Mouse (Mus musculus) retina, postnatal 7 days (tissue): ENCODE data around the gene Kdm1b.
A peak's percentile ranks its signal among the peaks of the same experiment; 100 is the strongest.

ENCODE experiments used
- DNase-seq: peaks from one replicate; pipeline ENCODE4 v3.0.0-alpha.2; 2012; ENCODE audit warnings: low read depth, low spot score

Kdm1b gene

DNA sequence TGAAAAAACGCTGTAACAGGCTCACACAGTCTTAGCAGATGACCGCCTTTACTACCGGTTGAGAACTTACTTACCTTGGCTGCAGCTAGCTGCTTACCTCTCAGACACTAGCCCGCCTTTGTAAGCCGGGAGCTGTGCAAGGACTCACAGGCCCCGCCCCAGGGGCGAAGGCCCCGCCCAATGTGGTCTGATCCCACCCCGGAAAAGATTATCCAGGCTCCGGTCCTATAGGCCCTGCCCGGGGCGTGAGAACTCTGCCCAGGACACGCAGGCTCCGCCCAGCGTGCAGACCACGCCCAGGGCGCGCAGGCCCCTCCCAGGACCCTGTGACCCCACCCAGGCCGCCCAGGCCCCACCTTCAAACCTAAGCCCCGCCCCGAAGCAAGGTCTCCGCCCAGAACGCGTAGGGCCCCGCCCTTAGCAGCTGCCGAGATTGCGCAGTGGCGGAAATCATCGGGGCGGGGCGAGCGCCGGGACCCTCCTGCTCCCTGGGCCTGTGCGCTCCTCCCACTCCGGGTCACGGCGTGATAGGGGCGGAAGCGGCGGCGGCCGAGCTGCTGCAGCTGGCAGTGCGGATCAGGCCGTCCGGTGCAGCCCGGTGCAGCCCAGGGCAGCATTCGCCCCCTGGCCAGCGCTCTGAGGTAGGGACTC, at the start of gene Kdm1b:
Gene Kdm1b, plus strand, starts transcription at position 470 of the 651 bp plus-strand sequence.
- DNase-seq = peak; percentile 98

DNA sequence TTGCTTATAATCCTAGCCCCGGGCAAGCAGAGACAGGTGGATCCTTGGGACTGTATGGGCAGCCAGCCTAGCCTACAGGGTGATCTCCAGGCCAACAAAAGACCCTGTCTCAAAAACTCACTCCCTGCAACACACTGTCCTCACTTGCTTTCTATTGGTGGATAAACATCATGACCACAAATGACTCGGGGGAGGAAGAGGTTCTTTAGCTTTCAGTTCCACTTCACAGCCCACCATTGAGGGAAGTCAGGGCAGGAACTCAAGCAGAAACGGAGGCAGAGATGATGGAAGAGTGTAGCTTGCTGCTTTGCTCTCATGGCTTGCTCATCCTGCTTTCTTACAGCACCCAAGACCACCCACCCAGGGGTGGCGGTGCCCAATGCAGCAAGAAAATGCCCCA, 45.9 kb upstream of the Kdm1b start:
- DNase-seq = no peak

DNA sequence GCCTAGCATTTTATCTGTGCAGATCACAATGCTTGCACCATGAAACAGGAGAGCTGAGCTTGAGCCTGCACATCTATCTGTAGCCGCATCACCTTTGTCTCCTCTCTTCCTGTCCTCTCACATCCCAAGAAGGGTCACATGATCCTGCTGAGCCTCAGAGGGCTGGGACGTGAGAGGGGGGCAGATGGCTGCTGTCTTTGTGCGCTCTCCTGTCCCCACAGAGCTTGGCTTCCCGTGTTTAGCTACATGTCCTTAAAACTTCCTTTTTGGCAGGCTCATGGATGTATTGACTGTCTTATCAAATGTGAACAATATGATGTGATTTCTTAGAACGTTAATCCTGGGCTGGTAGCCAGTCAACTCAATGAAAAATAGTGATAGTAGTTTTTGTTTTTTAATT, 43.8 kb upstream of the Kdm1b start:
- no peak for DNase-seq

DNA sequence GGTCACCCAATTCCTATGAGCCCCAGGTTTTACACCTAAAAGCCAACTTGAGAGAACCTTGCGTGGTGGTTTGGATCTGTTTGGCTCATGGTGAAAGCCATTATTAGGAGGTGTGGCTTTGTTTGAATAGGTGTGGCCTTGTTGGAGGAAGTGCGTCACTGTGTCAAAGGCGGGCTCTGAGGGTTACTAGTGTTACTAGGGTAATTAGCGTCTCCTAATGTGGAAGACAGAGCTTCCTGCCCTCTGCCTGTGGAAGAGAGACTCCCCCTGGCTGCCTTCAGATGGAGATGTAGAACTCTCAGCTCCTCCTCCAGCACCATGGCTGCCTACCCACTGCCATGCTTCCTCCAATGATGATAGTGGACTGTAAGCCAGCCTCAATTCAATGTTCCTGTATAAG, 41.7 kb upstream of the Kdm1b start:
- no peak for DNase-seq

DNA sequence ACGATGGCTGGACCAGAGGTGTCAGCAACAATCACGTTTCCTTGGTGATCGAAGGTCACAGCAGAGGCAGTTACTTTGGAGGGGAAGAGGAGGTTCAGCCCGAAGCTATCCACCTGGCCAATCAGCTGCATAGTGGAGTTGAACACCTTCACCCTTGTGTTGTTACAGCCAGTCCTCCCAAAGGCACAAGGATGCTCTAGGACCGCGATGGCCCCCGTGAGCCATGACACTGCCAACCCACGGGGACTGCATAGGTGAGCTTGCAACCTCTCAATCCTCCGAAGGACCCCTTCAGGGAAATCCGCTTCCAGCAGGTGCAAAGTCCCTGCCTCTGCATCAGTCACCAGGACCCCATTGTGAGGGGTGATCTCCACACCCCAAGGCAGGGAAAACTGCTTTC, 29.6 kb upstream of the Kdm1b start:
- no peak for DNase-seq

DNA sequence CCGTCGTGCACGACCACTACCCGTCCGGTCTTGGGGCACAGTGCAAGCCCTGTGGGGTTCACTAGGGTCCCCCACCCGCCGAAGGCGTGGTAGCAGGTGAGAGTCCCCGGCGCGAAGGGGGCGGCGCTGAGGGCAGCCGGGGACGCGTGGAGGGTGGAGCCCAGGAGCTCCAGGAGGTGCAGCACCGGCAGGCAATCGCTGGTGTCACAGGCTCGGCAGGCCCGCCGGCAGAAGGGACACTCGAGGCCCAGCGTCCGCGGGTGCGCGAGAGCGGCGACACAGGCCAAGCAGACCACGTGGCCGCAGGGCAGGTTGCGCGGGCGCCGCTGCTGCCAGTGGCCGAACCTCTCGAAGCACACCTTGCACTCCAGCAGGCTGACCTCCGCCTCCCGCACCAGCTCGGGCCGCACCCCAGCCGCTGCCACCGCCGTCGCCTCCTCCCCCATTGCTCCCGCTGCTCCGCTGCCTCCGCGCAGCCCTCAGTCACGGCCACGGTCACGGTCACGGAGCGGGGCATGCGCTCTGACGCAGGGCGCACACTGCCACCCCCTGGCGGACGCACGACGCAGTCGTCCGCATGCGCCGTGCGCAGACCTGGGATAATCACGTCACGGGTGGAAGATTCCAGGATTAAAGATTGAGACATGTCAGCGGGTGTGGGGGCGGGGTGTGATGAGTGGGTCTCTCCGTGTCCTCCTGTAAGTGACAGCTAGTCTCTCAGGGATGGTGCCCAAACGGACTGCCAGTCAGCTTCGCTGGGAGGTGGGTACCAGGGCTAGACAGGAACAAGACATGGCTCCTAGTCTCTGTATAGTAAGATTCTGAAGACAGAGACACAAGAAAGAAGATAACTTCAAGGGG, 28.7 kb upstream of the Kdm1b start, which contains the start of gene Nhlrc1:
Gene Nhlrc1, minus strand, starts transcription at position 517 of the 861 bp plus-strand sequence.
- peak; percentile 82 for DNase-seq

DNA sequence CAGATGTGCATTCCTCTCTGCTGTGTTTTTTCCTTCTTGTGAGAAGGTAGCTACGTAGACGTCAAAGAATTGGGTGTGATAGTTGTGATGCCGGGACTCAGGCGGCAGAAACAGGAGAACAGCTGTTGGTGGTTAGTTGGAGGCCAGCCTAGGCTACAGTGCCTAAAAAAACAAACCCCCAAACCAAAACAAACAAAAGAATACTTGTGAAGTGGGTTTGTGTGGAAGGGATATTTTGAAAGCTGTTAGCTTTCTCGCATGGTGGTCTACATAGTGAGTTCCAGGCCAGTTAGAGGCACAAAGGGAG, 28.2 kb upstream of the Kdm1b start:
- DNase-seq = no peak

DNA sequence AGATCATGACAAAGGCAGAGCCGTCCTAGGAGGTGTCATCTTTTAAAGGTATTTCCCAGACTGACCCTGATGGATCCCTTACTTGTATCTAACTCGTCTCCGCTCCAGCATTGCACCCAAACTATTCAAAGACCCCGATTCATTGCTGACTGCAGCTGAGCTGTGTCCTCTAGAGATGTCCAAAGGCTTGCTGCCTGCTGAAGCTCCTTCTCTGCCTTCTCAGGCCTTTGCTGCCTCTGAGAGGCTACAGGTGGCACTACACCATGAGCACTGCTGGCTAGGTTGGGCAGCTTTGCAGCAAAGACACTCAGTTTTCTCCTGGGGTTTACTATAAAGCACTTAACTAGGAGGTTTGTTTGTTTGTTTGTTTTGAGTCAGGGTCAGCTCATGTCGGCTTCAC, 26.0 kb upstream of the Kdm1b start:
- peak; percentile 56 for DNase-seq

DNA sequence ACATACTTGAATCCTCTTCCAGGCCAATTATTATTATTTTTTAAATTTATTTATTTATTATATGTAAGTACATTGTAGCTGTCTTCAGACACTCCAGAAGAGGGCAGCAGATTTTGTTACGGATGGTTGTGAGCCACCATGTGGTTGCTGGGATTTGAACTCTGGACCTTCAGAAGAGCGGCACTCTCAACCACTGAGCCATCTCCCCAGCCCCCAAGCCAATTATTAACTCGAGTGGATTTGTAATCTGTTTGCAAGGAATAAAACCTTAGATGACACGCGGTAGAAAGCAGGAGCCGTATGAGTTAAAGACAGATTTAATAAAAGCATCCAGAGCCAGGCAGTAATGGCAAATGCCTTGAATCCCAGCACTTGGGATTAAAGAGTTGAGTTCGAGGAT, 23.5 kb upstream of the Kdm1b start:
- no peak for DNase-seq

DNA sequence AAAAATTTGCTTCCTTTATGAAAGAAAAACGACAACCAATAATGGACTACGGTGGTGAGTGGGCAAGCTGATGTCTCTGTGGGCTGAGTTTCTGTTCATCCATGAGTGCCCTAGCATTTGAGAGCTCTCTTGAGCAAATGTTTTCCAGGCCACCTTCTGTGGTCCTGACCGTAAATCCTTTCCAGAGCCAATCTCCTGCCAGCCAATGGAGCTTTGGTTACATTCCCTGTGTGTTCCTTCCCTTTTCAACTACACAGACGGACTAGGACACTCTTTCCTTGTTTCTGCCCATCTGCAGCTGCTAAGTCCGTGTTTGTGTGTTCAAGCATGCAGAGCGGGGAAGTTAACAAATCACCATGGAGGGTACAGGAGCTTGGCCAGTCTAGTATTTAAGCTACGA, 22.5 kb upstream of the Kdm1b start:
- DNase-seq = no peak

DNA sequence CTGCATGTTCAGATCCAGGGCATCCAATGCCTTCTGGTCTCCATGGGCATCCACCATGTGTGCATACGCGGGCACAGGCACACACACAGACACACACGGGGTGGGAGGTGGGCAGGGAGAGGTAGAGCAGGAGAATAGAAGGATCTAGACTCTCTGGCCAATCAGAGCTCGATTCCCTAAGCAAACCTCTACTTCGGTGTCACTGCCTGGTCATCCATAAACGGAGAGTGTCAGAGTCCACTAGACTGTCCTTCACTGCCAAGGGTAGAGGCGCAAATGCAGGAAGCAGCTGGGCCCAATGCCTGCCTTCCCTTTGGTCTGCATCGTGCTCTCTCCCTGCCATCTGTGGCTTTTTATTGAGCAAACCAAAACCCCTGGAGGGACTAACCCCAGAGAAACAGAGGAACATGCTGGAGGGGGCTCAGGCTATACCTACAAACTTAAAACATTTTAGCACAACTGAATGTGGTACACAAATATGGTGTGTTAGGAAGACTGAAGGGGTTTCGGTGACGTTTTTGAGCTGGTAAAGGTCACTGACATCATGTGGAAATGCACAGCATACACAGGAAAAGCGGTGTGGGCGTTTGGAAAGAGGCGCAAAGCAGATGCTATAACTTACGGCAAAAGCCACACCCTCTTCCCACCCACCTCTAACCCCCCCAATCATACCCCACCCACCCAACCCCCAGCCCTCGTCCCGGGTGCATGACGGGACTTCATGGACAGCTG, 12.8 kb upstream of the Kdm1b start:
- no peak for DNase-seq

DNA sequence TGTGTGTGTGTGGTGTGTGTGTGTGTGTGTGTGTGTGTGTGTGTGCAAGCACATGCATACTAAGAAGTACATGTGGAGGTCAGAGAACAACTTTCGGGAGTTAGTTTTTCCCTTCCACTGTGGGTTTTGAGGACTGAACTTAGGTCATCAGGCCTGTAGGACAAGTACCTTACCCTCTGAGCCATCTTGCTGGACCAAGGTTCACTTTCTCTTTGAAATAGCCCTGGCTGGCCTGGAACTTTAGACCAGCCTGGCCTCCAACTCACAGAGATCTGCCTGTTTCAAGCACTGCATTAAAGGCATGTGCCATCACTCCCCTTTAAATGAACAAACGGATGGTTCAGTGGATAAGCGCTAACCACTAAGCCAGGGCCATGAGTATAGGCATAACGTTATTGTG, 9.7 kb upstream of the Kdm1b start:
- DNase-seq = no peak

DNA sequence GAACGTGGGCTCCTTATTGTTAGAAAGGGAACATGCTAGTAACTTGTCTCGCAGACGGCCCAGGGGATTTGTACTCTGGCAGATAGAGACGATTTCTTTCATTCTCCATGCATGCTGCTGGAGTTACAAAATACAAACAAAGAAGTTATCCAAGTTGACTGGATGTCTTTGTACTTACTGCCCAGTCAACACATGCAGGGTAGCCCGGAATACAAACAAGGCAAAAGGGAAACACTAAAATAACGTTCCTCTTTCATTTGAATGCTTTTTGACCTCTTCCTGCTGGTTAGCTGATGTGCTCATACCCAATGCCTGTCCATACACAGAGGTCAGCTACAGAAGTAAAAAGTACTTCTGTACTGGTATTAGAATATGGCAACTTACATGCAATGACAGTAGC, 5.4 kb upstream of the Kdm1b start:
- no peak for DNase-seq

DNA sequence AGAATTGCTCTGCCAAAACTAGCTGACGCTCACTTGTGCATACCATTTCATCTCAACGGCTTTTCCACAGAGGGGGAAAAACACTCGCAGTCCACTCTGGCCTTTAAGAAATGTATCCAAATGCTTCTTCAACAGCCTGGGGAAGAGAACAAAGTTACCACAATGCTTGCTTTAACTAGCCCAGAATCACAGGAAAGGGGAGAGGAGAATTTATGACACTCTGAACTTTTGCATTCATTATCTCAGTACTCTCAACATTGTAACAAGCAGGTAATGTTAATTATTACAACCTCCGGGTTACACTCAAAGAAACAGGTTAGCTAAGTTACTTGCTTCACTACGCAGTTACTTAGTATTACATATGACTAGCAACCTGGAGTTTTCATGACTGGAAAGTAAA, 3.2 kb upstream of the Kdm1b start:
- no peak for DNase-seq

DNA sequence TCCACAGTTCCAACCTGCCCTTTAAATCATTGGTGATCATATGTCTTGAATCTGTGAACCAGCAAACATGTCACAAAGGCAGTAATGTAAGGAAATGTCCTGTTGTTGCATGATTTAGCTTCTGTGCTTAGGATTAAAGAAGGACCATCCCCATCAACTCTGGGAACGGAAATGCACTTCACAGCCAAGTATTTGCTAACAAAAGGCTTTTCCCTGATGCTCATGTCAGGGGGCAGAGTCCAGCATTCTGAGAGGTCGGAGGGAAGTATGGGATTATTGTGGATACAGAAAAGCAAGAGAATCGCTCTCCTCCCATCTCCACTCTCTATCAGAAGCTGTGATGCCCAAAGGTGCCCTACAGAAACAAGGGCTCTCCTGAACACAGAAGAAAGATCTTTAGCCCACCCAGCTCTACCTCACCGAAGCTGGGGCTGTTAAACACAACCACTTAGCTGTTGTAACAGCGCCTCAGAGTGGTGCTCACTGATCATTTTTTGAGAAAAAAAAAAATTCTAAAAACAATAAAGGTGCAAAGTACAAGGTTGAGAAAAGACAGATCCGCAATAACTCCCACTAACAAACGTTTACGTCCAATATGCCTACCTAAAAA, 1.2 kb upstream of the Kdm1b start:
- no peak for DNase-seq

DNA sequence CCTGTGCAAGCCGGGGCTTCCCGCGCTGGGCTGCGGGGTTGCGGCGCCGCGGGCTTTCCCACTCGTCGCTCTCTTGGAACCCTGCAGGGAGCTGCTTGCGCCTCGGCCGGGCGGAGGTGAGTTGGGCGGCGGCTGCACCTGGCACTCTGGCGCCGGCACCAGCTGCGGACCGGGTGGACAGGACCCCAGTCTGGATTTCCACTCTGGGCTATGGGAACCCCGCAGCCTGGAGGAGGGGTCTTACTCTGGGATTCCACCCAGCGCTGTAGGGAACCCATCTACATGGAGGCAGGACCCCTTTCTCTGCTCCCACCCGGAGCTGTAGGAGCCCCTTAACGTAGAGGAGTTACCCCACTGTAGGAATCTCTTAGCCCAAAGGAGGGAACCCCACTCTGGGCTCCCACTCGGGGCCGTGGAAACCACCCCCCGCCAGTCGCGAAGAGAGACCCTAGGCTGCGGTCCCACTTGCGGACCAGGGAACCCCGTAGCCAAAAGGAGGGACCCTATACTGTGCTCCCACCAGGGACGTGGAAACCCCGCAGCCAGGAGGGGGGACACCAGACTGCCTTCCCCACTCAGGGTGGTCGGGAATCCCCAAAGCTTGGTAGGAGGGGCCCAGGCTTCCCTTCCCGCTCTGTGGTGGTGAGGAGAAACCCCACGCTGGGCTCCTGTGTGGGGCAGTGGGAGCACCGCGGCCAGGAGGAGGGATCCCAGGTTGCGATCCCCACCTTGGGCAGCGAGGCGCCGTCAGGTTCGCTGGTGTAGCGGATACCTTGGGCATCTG, 726 bp downstream of the Kdm1b start:
- DNase-seq = no peak

DNA sequence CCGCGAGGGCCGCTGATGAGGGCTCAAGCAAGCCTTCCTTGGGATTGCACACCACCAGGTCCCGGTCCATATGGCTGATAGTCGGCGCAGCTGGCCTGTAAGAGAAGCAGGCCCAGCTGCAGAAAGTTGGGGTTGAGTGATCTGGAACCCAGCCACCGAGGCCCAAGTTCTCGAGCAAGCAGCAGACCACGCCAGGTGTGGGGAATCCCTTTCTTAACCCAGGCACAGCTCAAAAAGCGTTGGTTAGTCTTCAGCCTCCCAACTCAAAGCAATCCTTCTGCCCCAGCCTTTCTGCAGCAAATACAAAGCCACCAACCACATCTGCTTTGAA, 1.3 kb downstream of the Kdm1b start, which contains the start of gene Tpmt:
Gene Tpmt, minus strand, starts transcription at position 121 of the 331 bp plus-strand sequence.
- DNase-seq = no peak

DNA sequence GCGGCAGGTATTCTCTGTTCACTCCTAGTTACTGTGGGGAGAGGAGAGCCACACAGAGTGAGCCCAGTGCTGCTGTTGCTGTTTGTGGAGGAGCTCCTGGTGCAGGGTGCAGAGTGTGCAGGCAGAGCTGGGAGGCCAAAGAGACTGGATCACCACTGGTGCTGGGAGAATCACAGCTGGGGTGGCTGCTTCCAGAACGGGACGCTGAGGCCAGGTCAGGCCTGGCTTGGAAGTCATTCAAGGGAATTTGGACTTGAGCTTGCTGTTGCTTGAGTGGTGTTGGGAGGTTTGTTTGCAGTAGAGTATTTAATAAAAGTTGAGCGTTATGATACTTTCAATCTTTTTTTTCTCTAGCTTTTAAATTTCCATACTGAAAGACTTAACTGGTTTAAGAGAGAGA, 4.7 kb downstream of the Kdm1b start:
- DNase-seq = no peak

DNA sequence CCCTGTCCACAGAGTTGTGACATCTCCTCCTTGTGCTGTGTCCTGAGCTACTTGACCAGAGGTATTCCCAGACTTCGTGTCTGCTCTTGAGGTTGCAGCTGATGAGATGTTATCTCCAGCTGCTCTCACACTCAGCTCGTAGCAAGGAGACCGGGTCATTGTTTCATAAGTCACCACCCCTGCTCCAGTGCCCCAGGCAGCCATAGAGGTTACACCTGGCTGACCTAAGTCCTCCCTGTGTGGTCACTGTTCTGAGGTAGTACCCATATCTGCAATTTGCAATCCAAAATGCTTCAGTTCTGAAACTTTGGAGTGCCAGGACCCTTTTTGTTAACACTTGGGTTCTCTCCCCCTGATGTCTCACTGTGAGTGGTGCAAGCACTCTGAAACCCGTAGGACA, 6.7 kb downstream of the Kdm1b start:
- no peak for DNase-seq

DNA sequence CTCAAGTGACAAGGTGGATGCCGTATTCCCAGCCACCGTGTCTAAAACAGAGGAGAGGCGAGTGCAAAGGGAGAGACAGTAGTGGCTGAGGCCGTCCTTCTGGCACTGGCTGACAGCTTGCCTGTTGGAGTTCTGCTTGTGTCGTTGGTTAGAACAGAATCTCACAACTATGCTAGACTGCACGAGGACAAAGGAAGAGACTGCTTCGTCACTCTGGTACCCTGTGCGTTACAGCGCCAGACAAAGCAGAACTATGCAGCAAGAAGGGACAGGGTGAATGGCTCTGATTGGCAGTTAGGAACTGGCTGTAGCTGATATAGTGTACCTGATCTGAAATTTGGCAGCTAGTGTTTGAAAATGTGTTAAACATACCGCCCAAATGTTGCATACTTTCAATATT, 10.7 kb downstream of the Kdm1b start:
- DNase-seq = no peak

DNA sequence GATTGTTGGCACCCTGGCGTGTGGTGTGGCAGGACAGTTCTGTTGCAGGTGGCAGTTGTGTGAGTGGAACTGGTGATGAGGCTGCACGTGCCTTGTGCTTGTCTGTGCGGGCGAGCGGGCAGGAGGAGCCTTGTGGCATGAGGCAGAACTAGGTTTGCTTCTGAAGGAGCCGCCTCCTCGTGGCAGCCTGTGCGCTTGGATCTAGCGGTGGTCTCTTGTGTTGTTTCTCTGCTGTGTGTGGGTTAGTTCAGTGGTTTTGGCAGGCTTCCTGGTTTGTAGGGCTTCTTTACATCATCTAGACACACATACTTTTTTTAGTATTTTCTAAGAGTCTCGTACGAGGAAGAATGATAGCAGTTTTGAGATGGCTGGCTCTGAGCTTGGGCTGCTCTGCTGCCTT, 12.8 kb downstream of the Kdm1b start:
- no peak for DNase-seq

DNA sequence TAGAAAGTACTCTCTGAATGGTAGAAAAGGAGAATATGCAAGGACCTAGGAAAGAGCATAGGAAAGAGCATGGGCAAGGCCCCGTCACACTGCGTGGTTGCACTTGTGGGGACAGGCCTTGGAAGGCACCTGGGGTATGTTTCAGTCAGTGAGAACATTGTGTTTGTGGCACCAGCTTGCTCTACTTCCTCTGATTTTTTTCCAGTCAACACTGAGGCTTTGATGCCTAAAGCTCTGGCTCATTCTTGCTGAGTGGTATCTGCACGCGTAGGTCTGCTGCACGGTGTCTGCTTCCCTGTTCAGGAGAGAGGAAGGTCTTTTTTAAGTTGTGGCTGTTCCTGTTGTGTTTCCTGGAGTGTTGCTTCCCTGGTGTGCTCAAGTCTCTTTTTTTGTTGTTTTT, 13.5 kb downstream of the Kdm1b start:
- DNase-seq = no peak
